Mouse (Mus musculus) lung, adult 2 months (tissue): Measurements from ENCODE around the gene Padi4. TPM values are rescaled to one million over a fixed set of nuclear protein-coding genes. Genes with fewer than 3 reads are reported as not detected.

Experiments
- DNase-seq: peaks from one replicate; pipeline ENCODE4 v3.0.0; 2022
- H3K4me1 ChIP-seq: fragments of 200-500 bp; 2 replicates; pipeline ENCODE4 v1.6.1; 2011; ENCODE audit warnings: low read length; ENCODE audit not compliant: control insufficient read depth, insufficient read depth
- H3K4me3 ChIP-seq: fragments of 200-500 bp; replicated peaks from 2 replicates; pipeline ENCODE3; 2011; ENCODE audit warnings: low read depth, mild to moderate bottlenecking, control low read depth, low read length; ENCODE audit errors: extremely low read depth
- CTCF ChIP-seq: fragments of 200-500 bp; IDR thresholded peaks from 2 replicates; pipeline ENCODE4 v1.5.1; 2011; ENCODE audit warnings: mild to moderate bottlenecking, low read length, control low read depth; ENCODE audit not compliant: insufficient read depth
- POLR2A ChIP-seq: fragments of 200-500 bp; IDR thresholded peaks from 2 replicates; pipeline ENCODE4 v1.6.1; 2011; ENCODE audit warnings: low read depth, mild to moderate bottlenecking, control low read depth, low read length, borderline replicate concordance; ENCODE audit errors: extremely low read depth
- WGBS: fragments of 180-500 bp; shearing (Covaris S2); methylation state at CpG from one replicate; pipeline ENCODE4 v1.1.7; 2018; 5-methylcytosine and 5-hydroxymethylcytosine counted together
- polyA plus RNA-seq: library from polyadenylated mRNA; depleted of rRNA; stranded (reverse); fragments of >200 nt; gene quantifications from 2 replicates; pipeline ENCODE4 v1.2.3, GENCODE M21; 2012

The Padi4 gene
- polyA plus RNA-seq, 1 experiment, result 9.4 TPM

DNA sequence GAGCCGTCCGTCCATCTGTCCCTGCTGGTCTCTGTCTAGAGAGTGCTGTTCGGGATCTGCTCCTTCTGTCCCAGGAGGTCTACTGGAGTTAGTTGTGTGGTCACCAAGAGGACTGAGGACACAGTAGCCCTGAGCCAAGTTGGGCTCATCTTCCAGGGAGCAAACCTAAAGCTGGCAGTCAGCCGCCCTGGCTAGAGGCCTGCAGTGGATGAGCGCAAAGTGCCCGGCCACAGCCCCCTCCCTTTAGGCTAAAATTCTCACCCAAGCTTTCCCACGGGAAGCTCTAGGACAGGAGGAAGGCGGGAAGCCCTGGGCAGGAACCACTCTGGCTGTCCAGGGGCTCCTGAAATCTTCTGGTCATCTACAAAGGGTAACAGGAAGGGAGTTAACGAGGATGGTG is 51.3 kb downstream of the Padi4 start:
- Histone ChIP-seq H3K4me1 (no peaks in the 10 kb centered on the region), H3K4me3 (no peak overlapping the region)
- DNase-seq, result no peak
- no peak for TF ChIP-seq CTCF
- no peak for TF ChIP-seq POLR2A
- 62% methylated on average over 9 of the region's 9 CpGs for WGBS

DNA sequence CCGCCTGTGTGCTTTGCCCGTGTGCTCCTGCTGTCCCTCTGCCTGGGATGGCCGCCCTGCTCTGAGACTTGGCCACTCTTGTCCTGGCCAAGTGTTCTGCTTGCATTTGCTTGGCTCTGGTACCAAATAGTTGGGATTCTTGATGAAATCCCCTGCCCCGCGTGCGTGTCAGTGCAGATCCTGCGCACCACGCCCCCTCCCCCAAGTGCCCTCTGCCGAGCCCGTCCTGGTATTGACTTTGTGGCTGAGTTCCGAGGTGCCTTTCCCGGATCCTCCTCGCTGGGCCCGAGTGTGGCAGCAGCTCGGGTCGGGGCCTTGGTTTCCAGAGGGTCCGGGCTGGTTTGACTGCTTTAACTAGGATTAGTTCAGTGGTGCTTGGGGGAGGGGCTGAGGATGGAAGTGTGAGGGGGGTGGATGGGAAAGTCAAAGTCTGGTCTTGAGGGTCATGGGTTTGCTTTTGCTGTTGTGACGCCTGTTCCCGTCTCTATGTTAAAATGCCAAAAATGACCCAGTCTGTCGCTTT is 52.0 kb downstream of the Padi4 start:
- Histone ChIP-seq H3K4me3 (no peak overlapping the region), H3K4me1 (no peaks in the 10 kb centered on the region)
- WGBS, result 62% methylated on average over 20 of the region's 20 CpGs
- no peak for TF ChIP-seq POLR2A
- no peak for TF ChIP-seq CTCF
- no peak for DNase-seq

DNA sequence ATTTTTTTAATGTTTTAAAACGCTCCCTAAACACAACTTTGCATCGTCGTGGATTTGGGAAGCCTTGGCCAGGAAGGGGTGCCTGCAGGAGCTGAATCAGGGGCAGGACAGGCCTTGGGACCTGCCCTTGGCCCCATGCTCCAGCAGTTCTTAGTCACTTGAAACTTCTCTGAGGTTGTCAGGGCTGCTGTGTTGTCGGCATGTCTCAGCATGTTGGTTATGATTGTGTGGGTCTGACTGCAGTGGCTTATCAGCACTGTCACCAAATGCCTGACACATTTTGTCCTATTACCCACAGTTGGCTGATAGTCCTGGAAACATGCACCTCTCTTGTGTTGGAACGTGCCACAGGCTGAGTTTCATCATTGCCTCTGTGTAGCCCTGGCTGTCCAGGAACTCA is 53.9 kb downstream of the Padi4 start:
- no peak for DNase-seq
- 80% methylated on average over 5 of the region's 5 CpGs for WGBS
- TF ChIP-seq CTCF, result no peak
- TF ChIP-seq POLR2A, result no peak
- no peak overlapping the region for H3K4me3 ChIP-seq
- H3K4me1 ChIP-seq, result no peaks in the 10 kb centered on the region

DNA sequence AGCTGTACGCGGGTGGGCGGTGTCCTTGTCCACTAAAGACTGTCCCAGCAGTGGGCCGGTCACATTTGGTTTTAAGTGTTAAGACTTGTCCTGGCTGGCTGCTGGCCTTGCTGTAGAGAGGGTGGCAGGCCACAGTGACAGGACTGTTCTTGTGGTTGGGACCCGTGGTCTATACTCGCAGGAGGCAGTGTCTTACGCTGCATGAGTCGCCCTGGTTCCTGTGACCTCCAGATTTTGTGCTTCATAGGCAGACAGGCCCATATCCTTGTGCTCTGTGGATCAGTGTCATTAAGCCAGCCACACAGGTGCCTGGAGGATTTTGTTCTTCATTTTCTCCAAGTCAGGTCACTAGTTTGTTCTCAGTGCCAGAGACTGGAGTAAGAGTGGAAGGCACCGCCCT is 55.6 kb downstream of the Padi4 start:
- TF ChIP-seq POLR2A (no peak), CTCF (no peak)
- H3K4me1 ChIP-seq, result no peaks in the 10 kb centered on the region
- no peak overlapping the region for H3K4me3 ChIP-seq
- no peak for DNase-seq
- WGBS, result 93% methylated on average over 9 of the region's 9 CpGs

DNA sequence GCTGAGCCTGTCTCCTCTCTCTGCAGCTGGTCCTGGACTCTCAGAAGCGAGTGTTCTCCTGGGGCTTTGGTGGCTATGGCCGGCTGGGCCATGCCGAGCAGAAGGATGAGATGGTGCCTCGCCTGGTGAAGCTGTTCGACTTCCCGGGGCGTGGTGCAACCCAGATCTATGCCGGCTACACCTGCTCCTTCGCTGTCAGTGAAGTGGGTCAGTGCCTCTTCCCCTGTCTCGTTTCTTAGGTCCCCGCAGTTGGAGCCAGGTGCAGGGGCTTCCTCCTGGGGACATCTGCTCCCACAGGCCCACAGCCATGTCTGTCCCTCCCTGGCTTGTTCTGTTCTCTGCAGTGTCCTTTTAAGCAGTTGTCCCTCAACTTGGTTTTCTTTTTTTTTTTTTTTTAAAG is 57.0 kb downstream of the Padi4 start:
- 90% methylated on average over 11 of the region's 11 CpGs for WGBS

DNA sequence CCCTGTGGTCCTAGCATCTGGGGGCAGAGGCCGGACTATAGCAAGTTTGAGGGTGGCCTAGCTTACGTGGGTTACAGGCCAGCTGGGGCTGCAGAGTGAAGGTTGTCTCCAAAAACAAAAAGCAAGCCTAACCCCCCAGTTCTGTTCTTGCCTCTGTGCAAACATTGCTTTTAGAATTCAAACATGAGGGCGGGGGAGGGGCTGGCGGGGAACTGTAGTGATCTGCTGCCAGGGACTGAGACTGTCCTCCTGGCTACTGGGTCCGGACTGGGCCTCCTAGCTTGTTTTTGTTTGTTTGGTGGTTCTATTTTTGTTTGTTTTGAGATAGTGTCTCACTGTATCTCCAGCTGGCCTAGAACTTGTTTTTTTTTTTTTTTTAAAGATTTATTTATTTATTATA is 59.5 kb downstream of the Padi4 start:
- WGBS, result 71% methylated on average over 5 of the region's 5 CpGs
- H3K4me3 ChIP-seq, result no peak overlapping the region
- TF ChIP-seq POLR2A (no peak), CTCF (no peak)
- no peak for DNase-seq
- H3K4me1 ChIP-seq, result no peaks in the 10 kb centered on the region

More for the DNA sequence above, 57.0 kb downstream of the Padi4 start:
- Histone ChIP-seq H3K4me1 (no peaks in the 10 kb centered on the region), H3K4me3 (no peak overlapping the region)
- TF ChIP-seq POLR2A, result no peak
- no peak for TF ChIP-seq CTCF
- no peak for DNase-seq

DNA sequence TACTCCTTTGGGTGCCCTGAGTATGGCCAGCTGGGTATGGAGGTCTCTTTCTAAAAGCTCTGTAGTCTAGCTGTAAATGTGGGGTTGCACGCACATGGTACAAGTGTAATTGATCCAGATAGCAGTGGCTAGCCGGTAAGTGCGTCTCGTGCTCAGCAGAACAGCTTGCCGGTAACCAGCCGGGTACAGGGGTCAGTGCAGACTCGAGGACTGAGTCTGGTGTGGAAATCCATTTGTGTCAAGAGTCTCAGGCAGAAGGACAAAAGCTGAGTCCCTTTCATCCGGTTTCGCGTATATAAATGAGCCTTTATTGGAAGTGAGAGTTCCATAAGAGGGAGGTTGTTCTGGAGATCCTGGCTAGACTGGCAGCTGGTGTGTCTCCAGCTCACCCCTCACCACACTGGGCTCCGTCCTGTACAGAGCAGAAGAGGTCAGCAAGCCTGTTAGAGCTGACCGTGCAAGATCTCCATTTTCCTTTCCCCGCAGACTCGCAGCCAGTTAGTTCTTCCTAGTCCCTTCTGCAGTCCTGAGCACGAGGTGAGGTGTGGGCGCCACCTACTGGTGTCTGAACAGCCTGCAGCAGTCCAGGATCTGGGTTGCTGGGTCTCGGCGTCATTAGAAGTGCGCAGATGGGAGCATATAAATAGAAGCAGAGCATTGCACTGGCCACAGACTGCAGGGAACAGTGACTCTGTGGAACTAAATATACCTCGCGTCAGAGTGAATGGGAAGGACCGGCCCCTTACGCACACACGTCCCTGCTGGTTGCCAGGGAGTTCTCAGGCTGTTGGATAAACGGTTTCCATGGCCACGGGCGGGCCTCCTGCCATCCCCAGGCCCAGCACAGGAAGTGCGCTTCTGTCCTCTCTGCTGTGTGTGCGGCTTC is 60.3 kb downstream of the Padi4 start:
- TF ChIP-seq CTCF (peak; percentile 93), POLR2A (no peak)
- Histone ChIP-seq H3K4me1 (no peaks in the 10 kb centered on the region), H3K4me3 (no peak overlapping the region)
- peak; percentile 89 for DNase-seq
- 37% methylated on average over 29 of the region's 29 CpGs for WGBS

DNA sequence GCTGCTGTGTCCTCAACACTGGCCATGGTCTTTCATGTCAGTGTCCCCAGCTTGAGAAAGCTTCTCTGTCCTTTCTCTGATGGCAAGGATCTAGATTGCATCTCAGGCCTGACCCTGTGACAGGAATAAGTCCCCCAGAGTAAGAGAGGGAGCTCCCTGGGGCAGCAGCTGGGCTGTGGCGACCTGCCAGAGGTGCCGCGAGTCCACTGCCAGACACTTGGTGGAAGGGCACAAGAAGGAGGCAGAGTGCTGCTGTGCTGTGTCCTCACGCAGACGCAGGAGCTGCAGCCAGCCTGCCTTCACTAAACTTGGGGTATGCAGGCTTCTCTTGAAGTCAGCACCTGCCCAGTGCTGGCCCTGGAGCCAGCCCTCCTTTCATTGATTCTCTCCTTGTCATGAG is 62.7 kb downstream of the Padi4 start:
- DNase-seq, result no peak
- H3K4me1 ChIP-seq, result no peaks in the 10 kb centered on the region
- no peak overlapping the region for H3K4me3 ChIP-seq
- 59% methylated on average over 5 of the region's 5 CpGs for WGBS
- TF ChIP-seq POLR2A, result no peak
- no peak for TF ChIP-seq CTCF

DNA sequence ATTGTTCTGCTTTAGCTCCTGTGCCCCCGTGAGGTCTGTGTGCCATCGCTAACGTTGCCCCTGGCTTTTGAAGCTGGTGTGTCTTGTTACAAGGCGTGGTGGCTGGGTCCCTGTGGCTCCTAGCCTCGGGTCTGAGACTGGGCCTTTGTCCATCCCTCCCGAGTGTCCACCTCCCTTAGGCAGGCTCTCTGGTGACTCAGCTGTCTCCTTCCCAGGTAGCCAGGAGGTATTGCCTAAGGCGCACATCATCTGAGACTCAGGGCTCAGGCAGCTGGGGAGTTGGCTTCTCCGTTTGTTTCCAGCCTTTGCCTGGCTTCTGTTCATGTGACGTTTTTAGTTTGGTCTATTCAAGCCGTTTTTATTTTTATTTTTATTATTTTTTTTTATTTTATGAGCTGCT is 63.3 kb downstream of the Padi4 start:
- Histone ChIP-seq H3K4me1 (no peaks in the 10 kb centered on the region), H3K4me3 (no peak overlapping the region)
- WGBS, result 72% methylated on average over 10 of the region's 10 CpGs
- TF ChIP-seq CTCF, result no peak
- no peak for TF ChIP-seq POLR2A
- DNase-seq, result no peak

DNA sequence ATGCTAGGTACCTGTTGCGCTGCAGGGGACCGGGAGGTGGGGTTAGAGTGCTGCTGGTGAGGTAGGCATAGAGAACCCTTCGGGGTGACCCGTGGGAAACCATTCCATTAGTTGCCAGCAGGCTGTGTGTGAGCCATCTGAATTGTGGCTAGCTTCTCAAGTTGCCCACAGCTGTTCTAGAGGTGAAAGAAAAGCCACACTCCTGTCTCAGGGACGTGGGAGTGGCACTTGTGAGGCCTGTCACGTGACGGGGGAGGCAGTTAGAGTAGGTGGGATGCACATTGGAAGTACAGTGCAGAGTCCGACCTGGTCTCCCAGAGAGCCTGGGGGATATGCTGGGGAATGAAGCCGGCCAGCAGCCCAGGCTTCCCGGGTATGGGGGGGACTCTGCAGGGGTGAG is 64.4 kb downstream of the Padi4 start:
- Histone ChIP-seq H3K4me3 (no peak overlapping the region), H3K4me1 (no peaks in the 10 kb centered on the region)
- 83% methylated on average over 10 of the region's 10 CpGs for WGBS
- TF ChIP-seq CTCF, result no peak
- TF ChIP-seq POLR2A, result no peak
- DNase-seq, result no peak
